Mouse (Mus musculus): ENCODE data around the gene Ankmy1.

Gene Ankmy1

GRCm38 (mm10) chr1:92910925-92911720 lies 8.4 kb upstream of the Ankmy1 start:
- no peak for DNase-seq (ENCODE audit: low spot score)

DNA sequence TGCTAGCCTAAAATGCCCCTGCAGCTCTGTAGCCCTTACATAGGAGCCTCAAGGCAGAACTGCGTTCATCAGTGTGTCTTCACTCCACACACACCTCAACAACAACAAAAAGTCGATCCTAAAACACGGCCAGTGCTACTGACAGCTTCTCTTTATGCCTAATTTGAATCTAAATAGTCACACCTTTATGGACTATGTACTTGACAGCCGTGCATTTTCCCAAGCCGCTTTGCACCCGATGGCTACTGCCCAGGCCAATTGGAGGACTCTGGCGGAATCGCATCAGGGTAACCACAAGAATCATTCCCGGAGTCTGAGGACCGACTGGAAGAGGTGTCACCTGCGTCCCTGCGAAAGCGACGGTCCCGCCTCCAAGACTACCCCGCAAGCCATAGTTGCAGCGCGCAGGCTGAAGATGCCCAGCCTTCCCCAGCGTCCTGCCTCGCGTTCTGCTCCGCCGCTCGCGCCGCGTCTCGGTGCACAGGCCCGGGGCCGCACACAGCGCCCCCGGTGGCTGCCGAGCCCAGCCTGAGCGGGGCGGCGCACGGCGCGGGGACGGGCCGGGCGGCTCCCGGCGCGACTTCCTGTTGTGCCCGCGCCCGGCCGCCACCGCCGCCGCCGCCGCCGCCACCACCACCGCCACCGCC lies 7.7 kb upstream of the Ankmy1 start, which contains the start of gene Rnpepl1:
Rnpepl1 (plus strand) TSS at position 545 of the 647 bp plus-strand sequence.
- peak; percentile 17 for DNase-seq (ENCODE audit: low spot score)

DNA sequence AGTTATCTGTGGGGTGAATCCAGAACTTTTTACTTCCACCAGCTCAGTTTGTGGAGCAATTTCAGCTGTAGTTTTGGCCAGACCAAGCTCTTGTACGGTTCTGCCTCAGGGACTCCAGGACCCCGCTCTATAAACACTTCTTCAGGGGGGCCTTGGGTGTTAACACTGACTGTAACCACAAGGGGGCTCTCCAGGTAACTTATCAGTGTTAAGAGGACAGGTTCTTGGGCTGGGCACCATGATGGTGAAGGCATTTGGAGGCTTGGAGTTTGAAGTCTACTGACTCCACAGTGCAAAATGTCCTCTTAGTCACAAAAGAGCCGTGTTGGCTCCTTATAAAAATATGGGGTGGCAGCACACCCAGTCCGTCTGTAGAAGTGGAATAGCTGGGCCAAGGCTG lies 6.4 kb upstream of the Ankmy1 start:
- no peak for DNase-seq (ENCODE audit: low spot score)

DNA sequence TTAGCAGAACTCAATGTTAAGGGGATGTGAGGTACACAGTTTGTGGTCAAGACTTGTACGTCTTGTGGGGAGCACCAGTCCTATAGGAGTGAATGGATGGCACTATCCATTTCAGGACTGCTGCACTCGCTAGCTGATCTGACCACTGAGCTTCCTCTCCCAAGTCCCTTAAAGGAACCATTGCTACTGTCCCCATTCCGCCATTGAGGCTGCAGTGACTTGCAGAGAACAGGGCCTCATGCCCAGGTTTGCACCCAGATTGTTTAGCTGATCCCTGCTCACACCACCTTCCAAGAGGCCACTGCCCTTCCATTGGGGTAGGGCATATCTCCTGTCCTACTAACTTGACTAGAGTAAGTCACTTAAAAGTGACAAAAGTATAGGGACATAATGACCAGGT lies 6.0 kb upstream of the Ankmy1 start:
- no peak for DNase-seq (ENCODE audit: low spot score)

GRCm38 (mm10) chr1:92907632-92908360 lies 5.1 kb upstream of the Ankmy1 start:
- no peak for DNase-seq (ENCODE audit: low spot score)

DNA sequence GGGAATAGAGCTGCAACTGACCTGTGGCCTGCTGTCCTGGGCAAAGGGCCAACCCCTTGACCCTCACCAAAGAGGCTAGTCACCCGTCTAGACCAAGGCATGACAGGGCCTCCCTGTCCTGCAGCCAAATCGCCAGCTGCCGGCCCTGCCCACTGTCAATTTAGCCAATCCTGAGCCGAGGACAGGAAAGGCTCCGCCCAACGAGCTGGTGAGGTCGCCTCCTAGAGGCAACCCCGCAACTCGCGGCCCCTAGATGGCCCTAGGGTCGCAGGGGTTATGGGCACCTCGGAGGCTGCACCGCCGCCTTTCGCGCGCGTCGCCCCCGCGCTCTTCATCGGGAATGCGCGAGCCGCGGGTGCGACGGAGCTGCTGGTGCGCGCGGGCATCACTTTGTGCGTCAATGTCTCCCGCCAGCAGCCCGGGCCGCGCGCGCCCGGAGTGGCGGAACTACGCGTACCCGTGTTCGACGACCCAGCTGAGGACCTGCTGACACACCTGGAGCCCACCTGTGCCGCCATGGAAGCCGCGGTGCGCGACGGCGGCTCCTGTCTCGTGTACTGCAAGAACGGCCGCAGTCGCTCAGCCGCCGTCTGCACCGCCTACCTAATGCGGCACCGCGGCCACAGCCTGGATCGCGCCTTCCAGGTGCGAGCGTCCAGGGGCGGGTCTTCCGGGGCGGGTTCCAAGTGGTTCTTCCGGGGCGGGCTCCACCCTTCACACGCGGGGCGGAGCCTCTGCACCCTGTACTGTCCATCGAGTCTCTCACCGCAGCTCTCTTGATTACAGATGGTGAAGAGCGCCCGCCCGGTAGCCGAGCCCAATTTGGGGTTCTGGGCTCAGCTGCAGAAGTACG lies 4.3 kb upstream of the Ankmy1 start, which contains the start of gene Dusp28:
Dusp28 (plus strand) TSS at position 203 of the 853 bp plus-strand sequence.
- DNase-seq (ENCODE audit: low spot score), result peak; percentile 57

GRCm38 (mm10) chr1:92905703-92906310 lies 3.1 kb upstream of the Ankmy1 start:
- no peak for DNase-seq (ENCODE audit: low spot score)

DNA sequence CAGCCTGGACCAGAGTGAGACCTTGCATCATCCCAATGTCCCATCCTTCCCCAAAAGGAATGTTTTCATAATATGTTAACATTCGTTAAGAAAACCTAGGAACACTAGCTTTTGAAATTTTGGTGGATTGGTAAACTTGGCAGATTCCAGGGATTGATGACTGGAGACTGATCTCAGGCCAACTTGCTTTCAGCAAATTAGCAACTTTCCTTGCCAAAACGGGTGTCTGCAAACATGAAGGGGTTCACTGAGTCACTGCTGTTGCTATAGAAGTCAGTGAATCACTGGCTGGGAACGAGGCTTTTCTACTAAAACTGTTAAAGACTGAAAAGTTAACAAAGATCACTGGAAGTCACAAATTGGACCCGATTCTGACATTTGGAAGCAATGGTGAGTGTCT lies 921 bp upstream of the Ankmy1 start:
- DNase-seq (ENCODE audit: low spot score), result peak; percentile 20

DNA sequence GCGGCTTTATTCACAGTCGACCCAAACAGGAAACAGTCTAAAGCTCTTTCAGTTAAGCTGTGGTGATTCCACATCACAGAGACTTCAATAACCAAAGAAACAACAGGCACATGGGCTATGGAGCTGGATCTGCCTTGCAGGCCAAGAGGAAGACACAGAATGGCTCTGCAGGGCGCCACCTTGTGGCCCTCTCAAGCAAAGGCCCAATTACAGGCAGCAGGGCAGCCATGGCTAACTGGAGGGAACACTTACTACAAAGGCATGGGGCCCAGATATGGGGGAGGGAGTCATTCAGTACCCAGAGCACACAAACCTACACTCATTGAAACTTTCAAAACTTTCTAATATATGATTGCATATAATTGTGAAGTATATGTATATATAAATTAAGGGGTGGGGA lies 7.6 kb downstream of the Ankmy1 start:
- DNase-seq (ENCODE audit: low spot score), result peak; percentile 76

- no peak for DNase-seq (ENCODE audit: low spot score)
Measured at GRCm38 (mm10) chr1:92893896-92894295, 8.8 kb downstream of the Ankmy1 start.

DNA sequence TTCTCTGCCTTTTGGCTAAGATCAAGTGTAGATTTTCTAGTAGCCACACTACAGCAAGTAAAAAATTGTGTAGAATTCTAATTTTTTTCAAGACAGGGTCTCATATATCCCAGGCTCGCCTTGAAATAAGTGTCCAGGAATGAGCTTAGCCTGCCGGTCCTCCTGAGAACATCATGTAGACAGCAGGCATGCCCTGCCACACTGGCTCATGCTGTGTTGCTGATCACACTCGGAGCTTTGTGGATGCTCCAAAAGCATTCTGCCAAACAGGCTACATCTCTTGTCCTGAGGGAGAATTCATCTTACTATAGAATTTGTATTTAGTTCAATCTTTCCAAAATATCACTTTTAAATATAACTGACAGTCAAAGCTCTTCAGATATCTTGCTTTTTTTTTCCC lies 9.9 kb downstream of the Ankmy1 start:
- no peak for DNase-seq (ENCODE audit: low spot score)

DNA sequence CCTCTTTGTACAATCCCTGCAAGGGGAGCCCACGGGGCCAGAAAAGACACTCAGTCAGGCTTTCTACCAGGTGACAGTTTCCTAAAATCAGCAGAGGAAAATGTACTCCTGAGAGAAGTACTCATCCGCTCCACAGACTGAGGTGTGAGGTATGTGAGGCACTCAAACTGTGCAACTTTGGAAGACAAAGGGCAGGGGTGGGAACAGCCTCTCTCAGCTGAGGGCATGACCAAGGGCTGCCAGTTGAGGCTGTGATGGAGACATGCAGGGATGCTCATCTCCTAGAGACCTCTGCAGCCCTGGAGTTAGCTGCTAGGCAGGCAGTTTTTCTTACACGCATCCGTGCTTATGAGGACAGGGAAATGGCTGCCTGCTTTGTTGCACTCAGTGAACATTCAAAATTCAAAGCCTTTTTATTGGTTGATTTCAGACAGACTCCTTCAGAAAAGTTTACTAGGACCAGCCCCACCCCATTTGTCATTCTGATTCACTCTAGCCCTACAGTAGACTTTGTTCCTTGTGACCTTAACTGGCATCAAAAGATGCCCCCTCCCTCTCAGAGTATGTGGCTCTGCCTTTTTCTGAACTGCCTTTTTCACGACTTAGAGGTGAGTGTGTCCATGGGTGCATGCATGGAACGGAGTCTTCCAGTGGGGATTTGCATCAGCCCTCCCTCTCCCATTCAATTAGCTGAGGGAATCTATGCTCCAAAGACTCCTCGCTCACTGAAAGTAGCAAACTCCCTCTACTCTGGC lies 13.6 kb downstream of the Ankmy1 start:
- DNase-seq (ENCODE audit: low spot score), result no peak

DNA sequence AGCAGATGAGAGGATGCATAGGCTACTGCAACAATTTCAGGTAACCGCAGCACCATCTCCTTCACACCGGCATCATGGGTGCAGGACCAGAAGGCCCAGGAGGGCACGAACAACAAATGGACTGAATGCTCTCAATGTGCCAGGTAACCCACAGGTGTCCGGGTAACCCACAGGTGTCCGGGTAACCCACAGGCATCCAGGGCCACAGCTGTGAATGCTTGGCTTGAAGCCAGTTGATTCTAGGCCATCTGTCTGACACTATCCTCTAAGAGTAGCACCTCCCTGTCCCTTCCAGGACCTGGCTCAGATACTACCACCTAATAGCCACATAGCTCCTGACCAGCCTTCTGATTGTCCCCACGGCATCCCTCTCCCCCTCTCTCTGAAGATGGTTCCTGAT lies 20.7 kb downstream of the Ankmy1 start:
- DNase-seq (ENCODE audit: low spot score), result no peak

GRCm38 (mm10) chr1:92880101-92880500 lies 22.6 kb downstream of the Ankmy1 start:
- DNase-seq (ENCODE audit: low spot score), result no peak

- DNase-seq (ENCODE audit: low spot score), result no peak
Measured at GRCm38 (mm10) chr1:92879266-92879665, 23.4 kb downstream of the Ankmy1 start.

DNA sequence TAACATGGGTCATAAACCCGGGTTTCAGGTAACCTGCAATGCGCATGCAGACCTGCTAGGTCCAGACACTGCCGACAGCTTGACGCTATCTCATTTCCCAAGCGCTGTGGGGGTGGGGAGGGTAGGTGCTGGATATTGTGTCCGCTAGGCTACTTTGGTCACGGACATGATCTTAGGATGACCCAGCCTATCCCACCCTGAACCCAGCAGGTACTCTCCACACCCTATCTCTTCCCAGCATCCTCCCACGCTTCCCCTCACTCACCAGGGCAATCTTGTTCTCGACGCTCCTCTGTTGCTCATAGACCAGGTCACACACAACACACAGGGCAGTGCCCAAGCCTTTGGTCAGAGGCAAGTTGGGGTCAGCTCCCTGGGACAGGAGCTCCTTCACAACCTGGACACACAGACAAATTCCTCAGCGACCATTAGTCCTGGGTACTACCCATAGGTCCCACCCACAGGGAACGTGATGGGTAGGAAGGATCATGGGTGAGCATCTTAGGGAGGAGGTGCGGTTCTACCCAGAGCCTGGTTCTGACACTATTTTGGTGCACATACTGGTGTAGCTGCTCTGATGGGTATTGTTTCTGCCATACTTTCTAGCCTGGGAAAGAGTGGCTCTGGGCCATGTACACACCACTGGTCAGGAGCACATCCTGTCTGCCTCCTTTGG lies 24.5 kb downstream of the Ankmy1 start:
- no peak for DNase-seq (ENCODE audit: low spot score)

- DNase-seq (ENCODE audit: low spot score), result no peak
Measured at GRCm38 (mm10) chr1:92877431-92877978, 25.2 kb downstream of the Ankmy1 start.

DNA sequence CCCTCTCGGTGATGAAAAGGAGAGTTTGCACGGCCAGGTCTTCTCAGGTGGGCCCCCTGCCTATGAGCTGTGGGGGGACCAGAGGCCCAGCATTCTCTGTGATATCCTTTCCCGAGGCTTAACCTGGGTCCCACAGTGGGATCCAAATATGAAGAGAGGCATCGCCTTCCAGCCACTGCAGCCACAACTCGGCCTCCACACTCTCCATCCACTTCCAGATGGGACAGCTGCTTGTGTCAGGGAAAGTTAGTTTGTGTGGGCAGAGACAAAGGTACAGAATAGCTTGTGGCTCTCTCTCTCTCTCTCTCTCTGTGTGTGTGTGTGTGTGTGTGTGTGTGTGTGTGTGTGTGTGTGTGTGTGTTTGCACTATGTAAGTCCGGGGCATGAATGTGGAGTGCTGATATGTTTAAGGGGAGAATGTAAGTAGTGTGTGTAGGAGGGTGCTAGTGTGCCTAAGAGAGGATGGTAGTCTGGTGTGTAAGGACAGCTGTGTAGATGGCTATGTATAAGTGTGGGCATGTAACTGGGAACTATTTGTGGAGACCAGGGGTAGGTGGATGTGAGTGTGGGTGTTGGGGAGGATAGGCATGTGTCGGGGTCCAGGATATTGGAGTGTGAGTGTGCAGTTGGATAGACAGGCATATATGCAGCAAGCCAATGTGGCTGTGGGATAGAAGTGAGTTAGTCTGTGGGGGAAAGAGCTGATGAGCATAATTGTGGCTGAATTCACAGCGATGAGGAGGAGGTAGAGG lies 27.2 kb downstream of the Ankmy1 start:
- DNase-seq (ENCODE audit: low spot score), result no peak

DNA sequence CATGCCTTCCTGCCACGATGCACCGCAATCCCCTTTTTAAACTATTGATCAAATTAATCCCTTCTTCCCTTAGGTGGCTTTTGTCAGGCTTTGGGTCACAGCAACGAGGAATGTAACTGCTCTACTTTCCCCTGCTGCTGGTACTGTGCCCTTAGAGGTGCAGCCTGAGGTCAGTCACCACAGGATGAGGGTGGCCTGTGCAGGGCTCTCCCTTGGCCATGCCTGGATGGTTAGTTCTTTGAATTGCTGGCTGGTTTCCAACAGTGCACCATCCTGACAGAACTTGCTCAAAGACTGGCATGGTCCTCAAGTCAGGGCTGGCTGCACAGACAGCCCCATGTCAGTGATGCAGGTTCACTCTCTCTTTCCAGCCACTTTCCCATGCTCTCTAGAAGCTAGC lies 28.7 kb downstream of the Ankmy1 start:
- no peak for DNase-seq (ENCODE audit: low spot score)
